Mouse (Mus musculus) stomach, embryonic 15.5 days (tissue): ENCODE measurements at regions not wholly inside any gene's neighbourhood (a gene's known extent, or its start where the extent isn't known, plus 50 kb on each side); places are given as distances from the start of the nearest gene placed in this dataset.

ENCODE experiments used
- ATAC-seq: fragments of 200-750 bp; cut with Nextera tagmentation; 2 replicates; pipeline ENCODE4 v1.8.0; 2017; ENCODE audit warnings: low read depth, moderate number of reproducible peaks, moderate TSS enrichment; ENCODE audit not compliant: insufficient read depth, low FRiP score
- H3K27ac ChIP-seq: fragments of 300-500 bp; sonication (generic); 2 replicates; pipeline ENCODE4 v1.5.1; 2015; ENCODE audit warnings: mild to moderate bottlenecking, inconsistent platforms
- H3K27me3 ChIP-seq: fragments of 300-500 bp; sonication (generic); replicated peaks from 2 replicates; pipeline ENCODE4 v1.6.1; 2015; ENCODE audit warnings: inconsistent platforms
- H3K36me3 ChIP-seq: fragments of 300-500 bp; sonication (generic); 2 replicates; pipeline ENCODE4 v1.6.1; 2015; ENCODE audit warnings: inconsistent platforms
- H3K4me1 ChIP-seq: fragments of 300-500 bp; sonication (generic); 2 replicates; pipeline ENCODE4 v1.6.1; 2015; ENCODE audit warnings: inconsistent platforms
- H3K4me2 ChIP-seq: fragments of 300-500 bp; sonication (generic); 2 replicates; pipeline ENCODE4 v1.6.1; 2015; ENCODE audit warnings: mild to moderate bottlenecking, inconsistent platforms
- H3K4me3 ChIP-seq: fragments of 300-500 bp; sonication (generic); replicated peaks from 2 replicates; pipeline ENCODE4 v1.5.1; 2015; ENCODE audit warnings: inconsistent platforms
- H3K9ac ChIP-seq: fragments of 300-500 bp; sonication (generic); 2 replicates; pipeline ENCODE4 v1.6.1; 2015; ENCODE audit warnings: inconsistent platforms
- H3K9me3 ChIP-seq: fragments of 300-500 bp; sonication (generic); 2 replicates; pipeline ENCODE4 v1.6.1; 2016; ENCODE audit warnings: inconsistent platforms
- whole genome bisulfite sequencing: fragments of 180-500 bp; shearing (Covaris S2); methylation state at CpG from one replicate; pipeline ENCODE4 v1.1.7; 2015; 5-methylcytosine and 5-hydroxymethylcytosine counted together

- H3K9ac ChIP-seq: no peak overlapping the region
- no peaks in the 10 kb centered on the region for H3K4me1 ChIP-seq
- no peak overlapping the region for H3K4me2 ChIP-seq
- no peak for ATAC-seq
- 5% methylated on average over 4 of the region's 4 CpGs for WGBS
- H3K27ac ChIP-seq: no peak overlapping the region
- H3K27me3 ChIP-seq: peaks cover 45% of the 10 kb centered on the region
- no peaks in the 10 kb centered on the region for H3K36me3 ChIP-seq
- H3K9me3 ChIP-seq: no peaks in the 10 kb centered on the region
- no peak overlapping the region for H3K4me3 ChIP-seq
These were observed 89.0 kb downstream of the Hif1an start for GRCm38 (mm10) chr19:44651605-44652004.

- Histone ChIP-seq H3K9me3 (no peaks in the 10 kb centered on the region), H3K4me1 (no peaks in the 10 kb centered on the region), H3K27me3 (peaks cover 23% of the 10 kb centered on the region), H3K27ac (no peak overlapping the region), H3K4me3 (no peak overlapping the region), H3K36me3 (no peaks in the 10 kb centered on the region), H3K9ac (no peak overlapping the region), H3K4me2 (no peak overlapping the region)
- ATAC-seq: no peak
- 5% methylated on average over 6 of the region's 6 CpGs for WGBS
These were observed 93.1 kb downstream of the Hif1an start for GRCm38 (mm10) chr19:44655719-44656118.

GRCm38 (mm10) chr19:44659316-44659715 is 96.5 kb upstream of the Pax2 start:
- H3K9ac ChIP-seq: no peak overlapping the region
- no peak overlapping the region for H3K4me2 ChIP-seq
- 12% methylated on average over 10 of the region's 10 CpGs for WGBS
- no peaks in the 10 kb centered on the region for H3K4me1 ChIP-seq
- no peak overlapping the region for H3K27ac ChIP-seq
- ATAC-seq: no peak
- H3K9me3 ChIP-seq: no peaks in the 10 kb centered on the region
- no peak overlapping the region for H3K4me3 ChIP-seq
- H3K36me3 ChIP-seq: no peaks in the 10 kb centered on the region
- peaks cover 21% of the 10 kb centered on the region for H3K27me3 ChIP-seq

- peaks cover 80% of the 10 kb centered on the region for H3K27me3 ChIP-seq
- H3K4me3 ChIP-seq: peak overlapping the region; percentile 19
- no peak overlapping the region for H3K9ac ChIP-seq
- H3K9me3 ChIP-seq: no peaks in the 10 kb centered on the region
- WGBS: under 1% methylated on average over 14 of the region's 14 CpGs
- H3K36me3 ChIP-seq: no peaks in the 10 kb centered on the region
- peak overlapping the region; percentile 50 for H3K4me2 ChIP-seq
- ATAC-seq: no peak; the same call in 1 of the 2 replicates
- H3K27ac ChIP-seq: no peak overlapping the region
- H3K4me1 ChIP-seq: peaks cover 17% of the 10 kb centered on the region; the same call in 1 of the 2 replicates
These were observed 86.3 kb upstream of the Pax2 start for GRCm38 (mm10) chr19:44669535-44669958.

GRCm38 (mm10) chr19:44674621-44675245 is 81.1 kb upstream of the Pax2 start:
- Histone ChIP-seq H3K36me3 (no peaks in the 10 kb centered on the region), H3K27me3 (peaks cover 89% of the 10 kb centered on the region), H3K4me2 (no peak overlapping the region), H3K4me1 (peaks cover 18% of the 10 kb centered on the region; the same call in 1 of the 2 replicates), H3K9ac (no peak overlapping the region), H3K9me3 (no peaks in the 10 kb centered on the region), H3K4me3 (0 out of 2 replicates have a peak overlapping the region, but pooled peaks have one; percentile 7), H3K27ac (no peak overlapping the region)
- 9% methylated on average over 45 of the region's 45 CpGs for WGBS
- no peak for ATAC-seq

- Histone ChIP-seq H3K4me2 (no peak overlapping the region), H3K27me3 (peaks cover 91% of the 10 kb centered on the region)
- ATAC-seq: no peak
These were observed 79.2 kb upstream of the Pax2 start for GRCm38 (mm10) chr19:44676555-44677120.

GRCm38 (mm10) chr19:44677295-44677694 is 78.5 kb upstream of the Pax2 start:
- WGBS: 48% methylated on average over 8 of the region's 8 CpGs
- 0 out of 2 replicates have a peak, but pooled peaks cover 4% of the 10 kb centered on the region for H3K4me1 ChIP-seq
- H3K4me2 ChIP-seq: no peak overlapping the region

More at GRCm38 (mm10) chr19:44676555-44677120, 79.2 kb upstream of the Pax2 start:
- no peak overlapping the region for H3K27ac ChIP-seq
- 9% methylated on average over 12 of the region's 12 CpGs for WGBS
- H3K4me3 ChIP-seq: no peak overlapping the region
- H3K36me3 ChIP-seq: no peaks in the 10 kb centered on the region
- H3K4me1 ChIP-seq: peaks cover 7% of the 10 kb centered on the region; the same call in 1 of the 2 replicates
- H3K9ac ChIP-seq: no peak overlapping the region
- no peaks in the 10 kb centered on the region for H3K9me3 ChIP-seq

GRCm38 (mm10) chr19:44678686-44679085 is 77.2 kb upstream of the Pax2 start:
- Histone ChIP-seq H3K27me3 (peaks cover 90% of the 10 kb centered on the region), H3K9ac (no peak overlapping the region), H3K9me3 (no peaks in the 10 kb centered on the region), H3K4me3 (no peak overlapping the region), H3K36me3 (no peaks in the 10 kb centered on the region), H3K27ac (no peak overlapping the region), H3K4me1 (0 out of 2 replicates have a peak, but pooled peaks cover 4% of the 10 kb centered on the region), H3K4me2 (no peak overlapping the region)
- WGBS: 76% methylated on average over 1 of the region's 1 CpGs
- ATAC-seq: no peak

More at GRCm38 (mm10) chr19:44677295-44677694, 78.5 kb upstream of the Pax2 start:
- Histone ChIP-seq H3K27ac (no peak overlapping the region), H3K9me3 (no peaks in the 10 kb centered on the region), H3K27me3 (peaks cover 90% of the 10 kb centered on the region), H3K4me3 (no peak overlapping the region), H3K9ac (no peak overlapping the region), H3K36me3 (no peaks in the 10 kb centered on the region)
- no peak for ATAC-seq

- no peaks in the 10 kb centered on the region for H3K9me3 ChIP-seq
- H3K9ac ChIP-seq: no peak overlapping the region
- H3K4me1 ChIP-seq: peaks cover 6% of the 10 kb centered on the region; the same call in 1 of the 2 replicates
- WGBS: 10% methylated on average over 8 of the region's 8 CpGs
- H3K4me3 ChIP-seq: no peak overlapping the region
- no peaks in the 10 kb centered on the region for H3K36me3 ChIP-seq
- no peak overlapping the region for H3K27ac ChIP-seq
- ATAC-seq: no peak
- no peak overlapping the region for H3K4me2 ChIP-seq
- H3K27me3 ChIP-seq: peaks cover 90% of the 10 kb centered on the region
These were observed 74.2 kb upstream of the Pax2 start for GRCm38 (mm10) chr19:44681675-44682074.

GRCm38 (mm10) chr19:44683191-44683590 is 72.7 kb upstream of the Pax2 start:
- WGBS: 2% methylated on average over 12 of the region's 12 CpGs
- Histone ChIP-seq H3K4me1 (peaks cover 6% of the 10 kb centered on the region; the same call in 1 of the 2 replicates), H3K27me3 (peaks cover 79% of the 10 kb centered on the region), H3K36me3 (no peaks in the 10 kb centered on the region), H3K27ac (no peak overlapping the region), H3K9me3 (no peaks in the 10 kb centered on the region), H3K9ac (no peak overlapping the region), H3K4me2 (no peak overlapping the region), H3K4me3 (no peak overlapping the region)
- no peak for ATAC-seq

- peak overlapping the region; percentile 27 for H3K4me3 ChIP-seq
- under 1% methylated on average over 38 of the region's 48 CpGs for WGBS
- no peaks in the 10 kb centered on the region for H3K36me3 ChIP-seq
- H3K27ac ChIP-seq: no peak overlapping the region
- H3K9ac ChIP-seq: no peak overlapping the region
- H3K4me2 ChIP-seq: peak overlapping the region; percentile 44
- H3K27me3 ChIP-seq: peaks cover 84% of the 10 kb centered on the region
- H3K9me3 ChIP-seq: no peaks in the 10 kb centered on the region
- ATAC-seq: no peak
- peaks cover 6% of the 10 kb centered on the region; the same call in 1 of the 2 replicates for H3K4me1 ChIP-seq
These were observed 71.8 kb upstream of the Pax2 start for GRCm38 (mm10) chr19:44684061-44684514.

GRCm38 (mm10) chr19:44686061-44686460 is 69.8 kb upstream of the Pax2 start:
- Histone ChIP-seq H3K4me2 (no peak overlapping the region), H3K4me1 (peaks cover 6% of the 10 kb centered on the region; the same call in 1 of the 2 replicates), H3K27ac (no peak overlapping the region), H3K9me3 (no peaks in the 10 kb centered on the region), H3K4me3 (no peak overlapping the region), H3K36me3 (no peaks in the 10 kb centered on the region), H3K27me3 (peaks cover 80% of the 10 kb centered on the region), H3K9ac (no peak overlapping the region)
- WGBS: 27% methylated on average over 7 of the region's 7 CpGs
- no peak for ATAC-seq
